Comparison of ENCODE assay signal across 24 mouse cellular contexts in the genomic region with DNA sequence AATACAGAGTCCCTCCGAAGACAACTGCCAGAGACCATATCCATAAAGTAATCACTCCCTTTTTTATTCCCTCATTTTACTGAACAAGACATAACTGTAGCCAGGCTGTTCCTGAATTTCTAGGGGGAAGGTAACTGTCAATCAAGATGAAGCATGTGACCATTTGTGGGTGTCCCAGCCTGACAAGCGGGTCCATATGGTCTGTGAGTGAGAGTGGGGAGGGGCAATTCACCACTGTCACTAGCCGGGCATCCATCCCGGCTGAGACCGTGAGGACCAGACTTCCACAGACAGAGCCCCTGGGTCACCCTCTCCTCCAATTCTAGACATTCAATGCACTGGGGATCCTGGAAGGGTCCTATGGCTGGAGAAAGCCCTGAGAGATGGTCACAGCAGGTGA. TPM values are rescaled to one million over a fixed set of nuclear protein-coding genes. Genes with fewer than 3 reads are reported as not detected.
DNase-seq lines count a peak whose midpoint lies in the region; ATAC-seq and TF ChIP-seq lines count a peak whose summit lies in the region.
"Had no signal": no experiment of that assay in that cellular context is flagged by ENCODE, and none has a peak within 500 bp of the region (broad histone marks: within the 10 kb centered on the region; RNA-seq: fewer than 3 reads in every experiment).

No protein-coding gene starts in this region.

- intact Hi-C loops in heart, postnatal 36 days (cut with DNase I) = no loop called here

- TF ChIP-seq CTCF in brain, embryonic 14.5 days (IDR thresholded peaks at IDR 0.05; ENCODE audit: borderline replicate concordance, extremely low read depth, insufficient read depth, insufficient read length) = no peak

- ATAC-seq in hindbrain, embryonic 11.5 days (ENCODE audit: low FRiP score) = no peak
- no peak for ATAC-seq in forebrain, embryonic 16.5 days
- ATAC-seq: activated CD4-positive, CD25-positive, alpha-beta regulatory T cell, adult 4 months; intestine, embryonic 15.5 days; Patski had no signal

- DNase-seq in hindbrain, embryonic 10.5 days (ENCODE audit: low spot score) = no peak
- no peak for DNase-seq in hindbrain, embryonic 11.5 days (ENCODE audit: low spot score)
- DNase-seq in layer of hippocampus, adult 9-11 months = peak; percentile 59
- no peak for DNase-seq in layer of hippocampus, adult 9-10 months (ENCODE audit: low spot score)
- DNase-seq in brain, embryonic 14.5 days (ENCODE audit: low read depth) = peak; percentile 68
- DNase-seq in heart, postnatal 36 days = no peak
- DNase-seq: adrenal gland, postnatal 14 days; cerebellum, adult 2 months; cerebellum, postnatal 10 days; gastrocnemius, postnatal 14 days; heart, adult 2 months; heart, postnatal 14 days had no signal

- H3K27ac ChIP-seq in hindbrain, embryonic 10.5 days = 0 out of 2 replicates have a peak overlapping the region, but pooled peaks have one; percentile 23
- no peak overlapping the region for H3K27ac ChIP-seq in hindbrain, embryonic 11.5 days (ENCODE audit: low read depth, low read length)
- H3K27ac ChIP-seq in forebrain, embryonic 16.5 days (ENCODE audit: low read length) = peak overlapping the region; percentile 66
- H3K27ac ChIP-seq: embryonic facial prominence, embryonic 10.5 days; heart, adult 2 months; heart, embryonic 15.5 days; hindbrain, embryonic 12.5 days; intestine, embryonic 15.5 days had no signal

- no peaks in the 10 kb centered on the region for H3K9me3 ChIP-seq in hindbrain, embryonic 10.5 days
- no peaks in the 10 kb centered on the region for H3K9me3 ChIP-seq in hindbrain, embryonic 11.5 days (ENCODE audit: control insufficient read depth, low read length)
- no peaks in the 10 kb centered on the region for H3K9me3 ChIP-seq in forebrain, embryonic 16.5 days (ENCODE audit: control insufficient read depth, low read length)
- H3K9me3 ChIP-seq: embryonic facial prominence, embryonic 10.5 days; heart, embryonic 15.5 days; hindbrain, embryonic 12.5 days; intestine, embryonic 15.5 days had no signal

- H3K36me3 ChIP-seq in hindbrain, embryonic 10.5 days = no peaks in the 10 kb centered on the region
- no peaks in the 10 kb centered on the region for H3K36me3 ChIP-seq in hindbrain, embryonic 11.5 days (ENCODE audit: control insufficient read depth, insufficient read depth, low read length)
- H3K36me3 ChIP-seq in forebrain, embryonic 16.5 days (ENCODE audit: control insufficient read depth, insufficient read depth) = no peaks in the 10 kb centered on the region
- H3K36me3 ChIP-seq: embryonic facial prominence, embryonic 10.5 days; heart, embryonic 15.5 days; hindbrain, embryonic 12.5 days; intestine, embryonic 15.5 days had no signal

- H3K9ac ChIP-seq in hindbrain, embryonic 11.5 days (ENCODE audit: low read depth, low read length) = no peak overlapping the region
- no peak overlapping the region for H3K9ac ChIP-seq in forebrain, embryonic 16.5 days (replicated peaks; ENCODE audit: low read depth, low read length)
- H3K9ac ChIP-seq: heart, embryonic 15.5 days; hindbrain, embryonic 12.5 days; intestine, embryonic 15.5 days had no signal

- H3K4me3 ChIP-seq in hindbrain, embryonic 10.5 days = no peak overlapping the region
- no peak overlapping the region for H3K4me3 ChIP-seq in hindbrain, embryonic 11.5 days (ENCODE audit: low read depth, low read length)
- no peak overlapping the region for H3K4me3 ChIP-seq in forebrain, embryonic 16.5 days (replicated peaks; ENCODE audit: low read length)
- H3K4me3 ChIP-seq: embryonic facial prominence, embryonic 10.5 days; heart, adult 2 months; heart, embryonic 15.5 days; hindbrain, embryonic 12.5 days; intestine, embryonic 15.5 days had no signal

- no peak for TF ChIP-seq POLR2A in brain, embryonic 14.5 days (IDR thresholded peaks at IDR 0.05; ENCODE audit: borderline replicate concordance, extremely low read depth, insufficient read depth, insufficient read length, poor library complexity, severe bottlenecking)

- H3K27me3 ChIP-seq in hindbrain, embryonic 10.5 days (ENCODE audit: insufficient read depth, poor library complexity, severe bottlenecking) = peaks cover 14% of the 10 kb centered on the region
- H3K27me3 ChIP-seq in hindbrain, embryonic 11.5 days (ENCODE audit: control insufficient read depth, insufficient read depth, low read length) = peaks cover 2% of the 10 kb centered on the region; the same call in 1 of the 2 replicates
- H3K27me3 ChIP-seq in forebrain, embryonic 16.5 days (replicated peaks; ENCODE audit: control insufficient read depth, insufficient read depth, low read length) = no peaks in the 10 kb centered on the region
- H3K27me3 ChIP-seq: CH12.LX; intestine, embryonic 15.5 days; Patski had no signal

- peaks cover 74% of the 10 kb centered on the region for H3K4me1 ChIP-seq in hindbrain, embryonic 10.5 days (replicated peaks)
- H3K4me1 ChIP-seq in hindbrain, embryonic 11.5 days (replicated peaks; ENCODE audit: control insufficient read depth, insufficient read depth, low read length) = peaks cover 11% of the 10 kb centered on the region
- peaks cover 43% of the 10 kb centered on the region for H3K4me1 ChIP-seq in forebrain, embryonic 16.5 days (replicated peaks; ENCODE audit: control insufficient read depth, insufficient read depth, low read length)

- WGBS in hindbrain, embryonic 10.5 days = 81% methylated on average over 5 of the region's 5 CpGs
- WGBS in hindbrain, embryonic 11.5 days = 74% methylated on average over 5 of the region's 5 CpGs
- 64% methylated on average over 5 of the region's 5 CpGs for WGBS in forebrain, embryonic 16.5 days

- H3K4me2 ChIP-seq in hindbrain, embryonic 11.5 days (replicated peaks; ENCODE audit: low read depth, low read length) = no peak overlapping the region
- H3K4me2 ChIP-seq in forebrain, embryonic 16.5 days (ENCODE audit: low read length) = no peak overlapping the region
- H3K4me2 ChIP-seq: heart, embryonic 11.5 days; heart, embryonic 15.5 days; hindbrain, embryonic 12.5 days; intestine, embryonic 15.5 days had no signal

RNA-seq across cellular contexts. Expression of a gene that starts 54.6 kb away (rescaled TPM):
- polyA plus RNA-seq in hindbrain, embryonic 10.5 days (2016; fragmentation: Nextera tagmentation; extraction: Ambion mirVana) = not detected in 2 replicates
- polyA plus RNA-seq in hindbrain, embryonic 11.5 days (2014; fragmentation: Nextera tagmentation; extraction: Ambion mirVana) = not detected in 2 replicates
- polyA plus RNA-seq in brain, embryonic 14.5 days (2012; rRNA removed) = 0.09 and 0.12 TPM in 2 replicates
- polyA plus RNA-seq in forebrain, embryonic 16.5 days (2015; fragmentation: Nextera tagmentation; extraction: Ambion mirVana) = 0.14 TPM in 1 of 2 replicates, not detected in the other
- total RNA-seq in heart, postnatal 36 days (2021) = not detected
- total RNA-seq: adrenal gland, adult 18-20 months; adrenal gland, postnatal 14 days; CH12.LX; gastrocnemius, adult 18-20 months; gastrocnemius, postnatal 14 days; heart, adult 2 months; heart, postnatal 14 days had no signal
- polyA plus RNA-seq: gonadal fat pad, adult 2 months; heart, embryonic 15.5 days; hindbrain, embryonic 12.5 days; intestine, embryonic 15.5 days had no signal

Comparison
In these comparisons a context has a peak if more than half of its experiments do, and no peak if none do; other contexts are left out.
1. DNase-seq: peak in layer of hippocampus, adult 9-11 months (single experiment) and brain, embryonic 14.5 days (single experiment); none in hindbrain, embryonic 10.5 days (single experiment), hindbrain, embryonic 11.5 days (single experiment), layer of hippocampus, adult 9-10 months (single experiment) and heart, postnatal 36 days (0 of 2).